Mouse (Mus musculus) left cerebral cortex, adult 8-10 months (tissue): ENCODE measurements around the gene Nynrin. TPM values are rescaled to one million over a fixed set of nuclear protein-coding genes. Genes with fewer than 3 reads are reported as not detected.
A peak's percentile ranks its signal among the peaks of the same experiment; 100 is the strongest.

Experiments used
- DNase-seq, 2 experiments: peaks; one replicate each; pipeline ENCODE4 v3.0.0; 2022; ENCODE audit warnings: low spot score in 2 of 2
- total RNA-seq, 4 experiments: library from RNA; stranded (reverse); gene quantifications; 2 replicates each; pipeline ENCODE4 v1.2.4; 2022

Nynrin gene
- 10 to 100 TPM in 2 of 4 experiments, 1 to 10 TPM in 2; 7.3 to 13.3 (median 11.3) TPM for total RNA-seq

- DNase-seq, result no peak
Measured at GRCm38 (mm10) chr14:55853621-55854285, at the start of gene Nynrin. TSS of gene Nynrin (plus strand) at chr14:55854010.

- DNase-seq, result peak in 1 of 2 experiments; percentile 65
Measured at GRCm38 (mm10) chr14:55814885-55815284, 38.9 kb upstream of the Nynrin start.

DNA sequence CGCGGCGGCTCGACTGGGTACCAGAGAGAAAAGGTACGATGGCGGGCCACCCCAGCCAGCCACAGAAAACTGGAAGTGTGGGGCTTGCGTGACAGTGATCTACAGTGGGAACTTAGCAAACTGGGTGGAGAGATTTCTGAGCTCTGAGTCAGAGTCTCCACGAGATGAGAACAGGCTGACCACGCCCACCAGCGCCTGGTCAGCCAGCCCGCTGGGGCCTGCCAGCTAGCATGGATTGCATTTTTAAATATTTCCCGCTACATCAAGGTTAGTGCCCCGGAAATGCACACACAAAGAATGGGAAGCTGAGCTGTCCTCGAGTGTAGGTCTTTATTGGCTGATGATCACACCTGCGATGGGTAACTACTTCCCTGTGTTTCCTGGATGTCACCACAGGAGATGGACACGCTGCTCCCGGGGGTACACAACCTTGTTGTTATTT, 38.5 kb upstream of the Nynrin start:
- no peak for DNase-seq

GRCm38 (mm10) chr14:55819845-55820405, 33.9 kb upstream of the Nynrin start:
- no peak for DNase-seq

- no peak for DNase-seq
Measured at GRCm38 (mm10) chr14:55820576-55820975, 33.2 kb upstream of the Nynrin start.

GRCm38 (mm10) chr14:55822435-55822990, 31.3 kb upstream of the Nynrin start:
- peak in 1 of 2 experiments; percentile 9 for DNase-seq

DNA sequence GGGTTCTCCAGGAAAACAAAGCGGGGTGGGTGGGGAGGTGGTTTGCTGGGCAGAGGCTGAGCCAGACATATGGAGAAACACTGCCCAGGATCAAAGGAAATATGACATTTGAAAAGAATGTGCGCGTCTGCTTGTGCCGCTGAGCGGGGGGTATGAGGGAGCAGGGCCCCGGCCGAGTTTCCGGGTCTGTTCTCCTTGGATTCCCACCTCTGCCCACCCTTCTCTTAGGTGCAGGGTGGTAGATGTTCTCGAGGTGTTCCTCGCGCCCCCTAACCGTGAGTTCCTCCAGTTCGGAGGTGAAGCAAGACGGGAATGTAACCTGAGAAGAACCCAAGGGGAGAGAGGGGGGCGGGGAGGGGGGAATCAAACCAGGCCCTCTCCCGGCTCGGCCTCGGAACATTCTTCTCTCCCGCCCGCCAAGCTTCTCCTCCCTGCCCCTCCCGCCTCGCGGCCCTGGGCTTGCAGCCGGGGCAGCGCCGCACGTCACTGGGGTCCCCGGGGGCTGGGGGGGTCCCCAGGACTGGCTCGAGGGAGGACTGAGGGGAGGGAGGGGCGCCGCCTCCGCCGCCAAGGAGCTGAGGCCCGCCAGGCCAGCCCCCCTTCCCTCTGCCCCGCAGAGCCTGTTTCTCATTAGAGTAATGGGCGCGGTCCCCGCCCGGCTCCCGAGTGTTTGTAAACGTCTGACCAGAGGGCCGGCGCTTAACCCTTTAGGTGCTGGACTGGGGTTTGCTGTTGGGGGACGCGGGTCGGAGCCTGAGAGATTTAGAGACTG, 30.6 kb upstream of the Nynrin start, which contains the start of gene Nfatc4:
Gene Nfatc4 (plus strand): TSS at position 154 of the 772 bp plus-strand sequence.
- DNase-seq, result peak in 1 of 2 experiments; percentile 11

DNA sequence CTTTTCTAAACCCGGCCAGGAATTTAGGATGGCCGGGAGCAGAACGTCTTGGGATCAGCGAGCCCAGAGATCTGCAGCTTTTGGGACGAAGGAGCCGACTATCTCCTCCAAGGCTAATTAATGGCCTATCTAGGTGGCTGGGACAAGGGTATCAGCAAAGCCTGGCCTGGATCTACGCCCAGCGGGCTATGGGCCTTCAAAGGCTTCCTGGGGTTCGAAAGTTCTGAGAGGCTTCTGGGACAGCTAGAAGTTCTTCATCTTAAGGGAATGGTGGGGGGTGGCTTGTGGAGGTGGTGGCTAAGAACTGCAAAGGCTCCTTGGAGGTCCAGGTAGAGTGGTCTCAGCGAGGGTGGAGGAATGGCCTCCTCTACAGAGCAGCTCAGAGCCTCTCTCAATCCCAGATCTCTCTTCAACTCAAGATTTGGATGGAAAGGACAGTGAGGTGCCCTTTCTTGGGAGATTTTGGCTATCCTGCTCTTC, 29.8 kb upstream of the Nynrin start:
- DNase-seq, result no peak

DNA sequence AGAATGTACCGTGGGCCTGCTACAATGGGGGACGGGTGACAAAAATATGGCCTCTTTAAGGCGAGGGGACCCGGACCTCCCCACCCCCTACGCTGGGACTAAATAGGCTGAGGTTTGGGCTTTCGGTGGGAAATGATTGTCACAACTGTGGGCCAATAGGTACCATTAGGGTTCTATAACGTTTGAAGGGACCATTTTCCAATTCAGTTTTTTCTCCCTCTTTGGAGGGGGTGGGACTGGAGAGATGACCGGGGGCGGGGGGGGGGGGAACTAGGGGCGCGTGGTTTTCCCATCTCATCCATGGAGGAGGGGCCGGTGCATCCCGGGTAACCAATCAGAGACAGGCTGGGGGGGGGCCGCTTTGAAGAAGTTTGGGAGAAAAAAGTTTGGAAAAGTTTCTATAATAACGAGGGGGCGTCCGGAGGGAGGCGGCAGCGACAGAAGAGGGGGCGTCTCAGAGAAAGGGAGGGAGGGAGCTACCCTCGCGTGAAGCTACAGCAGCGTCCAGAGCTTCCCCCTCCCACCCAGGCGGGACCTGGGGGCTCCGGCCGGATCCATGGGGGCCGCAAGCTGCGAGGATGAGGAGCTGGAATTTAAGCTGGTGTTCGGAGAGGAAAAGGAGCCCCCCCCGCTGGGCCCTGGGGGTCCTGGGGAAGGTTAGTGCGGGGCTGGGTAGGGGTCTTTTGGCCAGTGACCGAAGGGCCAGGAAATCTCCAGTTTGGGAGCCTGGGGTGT, 29.2 kb upstream of the Nynrin start:
- DNase-seq, result no peak

DNA sequence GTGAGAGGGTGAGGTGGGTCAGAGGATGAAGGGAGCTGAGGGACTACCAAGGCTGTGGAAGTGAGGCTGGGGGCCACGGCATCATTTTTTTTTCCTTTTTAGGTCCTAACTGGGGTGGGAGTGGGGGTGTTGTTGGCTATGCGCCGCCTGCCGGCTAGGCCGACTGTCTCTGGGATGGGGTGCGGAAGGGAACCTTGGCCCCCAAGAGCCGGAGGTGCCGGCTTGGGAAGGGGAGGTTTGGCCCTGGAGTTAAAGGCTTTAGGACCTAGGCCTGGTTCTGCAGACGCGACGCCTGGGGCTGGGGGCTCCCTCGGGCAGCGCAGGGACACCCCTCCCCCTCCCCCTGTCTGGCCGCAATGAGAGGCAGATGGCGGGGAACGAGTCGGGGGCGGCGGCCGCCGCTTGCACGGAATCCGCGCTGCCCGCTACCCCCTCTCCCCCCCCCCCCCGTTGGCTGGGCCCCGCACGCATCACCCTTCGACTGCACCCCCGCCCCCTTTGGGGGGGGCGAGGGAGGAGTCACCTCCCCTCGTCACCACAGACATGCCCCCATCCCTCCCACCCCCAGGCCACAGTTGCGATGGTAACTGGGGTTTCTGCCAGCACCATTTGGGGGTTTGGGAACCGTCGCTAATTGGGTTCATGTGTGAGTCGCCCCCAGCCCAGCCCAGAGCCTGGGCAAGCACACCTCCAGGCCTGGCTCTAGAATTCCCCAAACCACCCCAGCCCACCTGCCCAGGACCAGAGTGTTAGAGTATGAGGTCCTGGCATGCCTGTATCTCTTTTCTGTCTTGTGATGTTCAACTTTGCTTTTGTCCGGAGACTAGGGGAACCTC, 28.4 kb upstream of the Nynrin start:
- DNase-seq, result no peak

GRCm38 (mm10) chr14:55826142-55826541, 27.7 kb upstream of the Nynrin start:
- DNase-seq, result peak in 1 of 2 experiments; percentile 3

- no peak for DNase-seq
Measured at GRCm38 (mm10) chr14:55826551-55827340, 27.1 kb upstream of the Nynrin start.

GRCm38 (mm10) chr14:55828716-55829263, 25.0 kb upstream of the Nynrin start:
- no peak for DNase-seq

DNA sequence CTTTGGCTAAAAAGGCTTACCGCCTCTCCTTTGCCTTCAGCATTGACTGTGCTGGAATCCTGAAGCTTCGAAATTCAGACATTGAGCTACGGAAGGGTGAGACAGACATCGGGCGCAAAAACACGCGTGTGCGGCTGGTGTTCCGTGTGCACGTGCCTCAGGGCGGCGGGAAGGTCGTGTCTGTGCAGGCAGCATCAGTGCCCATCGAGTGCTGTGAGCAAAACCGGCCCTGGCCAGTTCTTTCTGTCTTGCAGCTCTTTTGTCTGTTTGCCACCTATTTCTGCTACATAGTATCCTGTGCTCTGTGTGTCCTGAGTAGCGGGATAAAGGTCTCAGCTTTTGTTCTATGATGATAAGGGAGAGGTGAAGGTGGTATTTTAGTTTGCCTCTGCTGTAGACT, 24.0 kb upstream of the Nynrin start:
- no peak for DNase-seq

GRCm38 (mm10) chr14:55830331-55830730, 23.5 kb upstream of the Nynrin start:
- no peak for DNase-seq

GRCm38 (mm10) chr14:55833126-55833525, 20.7 kb upstream of the Nynrin start:
- no peak for DNase-seq

GRCm38 (mm10) chr14:55834808-55835533, 18.8 kb upstream of the Nynrin start:
- no peak for DNase-seq

- no peak for DNase-seq
Measured at GRCm38 (mm10) chr14:55838312-55838711, 15.5 kb upstream of the Nynrin start.
